Mouse (Mus musculus): ENCODE measurements around the gene Gm5662. TPM values are rescaled to one million over a fixed set of nuclear protein-coding genes. Genes with fewer than 3 reads are reported as not detected.

Gm5662 gene
- polyA plus RNA-seq (2015; fragmentation: Nextera tagmentation; extraction: Ambion mirVana), result not detected in 2 replicates

GRCm38 (mm10) chr12:88274400-88274799 is at the start of gene Gm5662:
Gm5662 (minus strand) TSS chr12:88274500.

GRCm38 (mm10) chr12:88323926-88324325 is 49.6 kb upstream of the Gm5662 start, which contains the start of gene Gm5039:
Gm5039 (minus strand) TSS chr12:88324026.

GRCm38 (mm10) chr12:88250000-88250399 is 24.3 kb downstream of the Gm5662 start, which contains the start of gene Gm8332:
Gm8332 (minus strand) TSS chr12:88250100.

Other genes with a start within 250 kb of the Gm5662 start
- not detected in 2 replicates for gene Gm2056, start 247.5 kb downstream of the Gm5662 start, polyA plus RNA-seq (2015; fragmentation: Nextera tagmentation; extraction: Ambion mirVana)
- not detected in 2 replicates for gene Gm16368, start 190.8 kb downstream of the Gm5662 start, polyA plus RNA-seq (2015; fragmentation: Nextera tagmentation; extraction: Ambion mirVana)
- gene Gm10436, start 92.4 kb downstream of the Gm5662 start, polyA plus RNA-seq (2015; fragmentation: Nextera tagmentation; extraction: Ambion mirVana), result not detected in 2 replicates
- gene Gm8332, start 24.4 kb downstream of the Gm5662 start, polyA plus RNA-seq (2015; fragmentation: Nextera tagmentation; extraction: Ambion mirVana), result not detected in 2 replicates
- gene Gm5039, start 49.5 kb upstream of the Gm5662 start, polyA plus RNA-seq (2015; fragmentation: Nextera tagmentation; extraction: Ambion mirVana), result not detected in 2 replicates
- 17.4 and 29.3 TPM in 2 replicates for gene Adck1, start 86.1 kb upstream of the Gm5662 start, polyA plus RNA-seq (2015; fragmentation: Nextera tagmentation; extraction: Ambion mirVana)

Measured in adrenal gland, postnatal 0 days (tissue).